Mouse (Mus musculus) heart, adult 2 months (tissue): ENCODE measurements around the gene Emc1. TPM values are rescaled to one million over a fixed set of nuclear protein-coding genes. Genes with fewer than 3 reads are reported as not detected.

ENCODE experiments used
- DNase-seq, 2 experiments: peaks; one replicate each; pipeline ENCODE4 v3.0.0; 2021
- H3K27ac ChIP-seq: fragments of 200-600 bp; 2 replicates; pipeline ENCODE4 v1.8.1; 2022
- H3K27me3 ChIP-seq: fragments of 200-500 bp; 2 replicates; pipeline ENCODE4 v1.6.1; 2012; ENCODE audit warnings: mild to moderate bottlenecking, low read length, inconsistent platforms, mixed read lengths; ENCODE audit not compliant: control insufficient read depth, insufficient read depth
- H3K36me3 ChIP-seq: fragments of 200-500 bp; 2 replicates; pipeline ENCODE4 v1.6.1; 2012; ENCODE audit warnings: low read length, inconsistent platforms; ENCODE audit not compliant: control insufficient read depth, insufficient read depth
- H3K4me1 ChIP-seq: fragments of 200-500 bp; 2 replicates; pipeline ENCODE4 v1.6.1; 2011; ENCODE audit warnings: low read length; ENCODE audit not compliant: control insufficient read depth, insufficient read depth
- H3K4me3 ChIP-seq: fragments of 200-600 bp; 2 replicates; pipeline ENCODE4 v1.8.1; 2022
- H3K79me2 ChIP-seq: fragments of 200-500 bp; replicated peaks from 2 replicates; pipeline ENCODE4 v1.6.1; 2012; ENCODE audit warnings: mild to moderate bottlenecking, inconsistent platforms, low read length, moderate library complexity, mixed read lengths; ENCODE audit not compliant: control insufficient read depth, insufficient read depth
- H3K9ac ChIP-seq: fragments of 200-500 bp; 2 replicates; pipeline ENCODE4 v1.6.1; 2012; ENCODE audit warnings: low read depth, mild to moderate bottlenecking, control low read depth, inconsistent platforms, low read length, mixed read lengths
- CTCF ChIP-seq: fragments of 200-600 bp; IDR thresholded peaks from 2 replicates; pipeline ENCODE4 v1.8.1; 2022; ENCODE audit warnings: antibody characterized with exemption, mild to moderate bottlenecking, moderate library complexity
- EP300 ChIP-seq: fragments of 200-500 bp; IDR thresholded peaks from 2 replicates; pipeline ENCODE4 v1.6.1; 2011; ENCODE audit warnings: low read depth, low read length, control low read depth; ENCODE audit not compliant: insufficient read depth
- POLR2A ChIP-seq: fragments of 200-500 bp; IDR thresholded peaks from 2 replicates; pipeline ENCODE4 v1.6.1; 2011; ENCODE audit warnings: mild to moderate bottlenecking, low read depth, low read length, control low read depth; ENCODE audit not compliant: insufficient read depth
- WGBS: fragments of 180-500 bp; shearing (Covaris S2); methylation state at CpG from one replicate; pipeline ENCODE4 v1.1.7; 2018; 5-methylcytosine and 5-hydroxymethylcytosine counted together
- intact Hi-C: fragments of 180-260 bp; cut with DNase I; formaldehyde crosslinking; loops from one replicate; pipeline ENCODE4 v1.15.1; 2025
- polyA plus RNA-seq: library from polyadenylated mRNA; depleted of rRNA; stranded (reverse); fragments of >200 nt; gene quantifications from 2 replicates; pipeline ENCODE4 v1.2.3, GENCODE M21; 2012
- total RNA-seq, 2 experiments: library from RNA; stranded (reverse); gene quantifications; 2 replicates each; pipeline ENCODE4 v1.2.3; 2021

The Emc1 gene
- total and polyA plus RNA-seq, 3 experiments: 45.5 to 47.5 (median 47.4) TPM

GRCm38 (mm10) chr4:139341556-139342233, 10.7 kb upstream of the Emc1 start:
- no peak overlapping the region for H3K4me3 ChIP-seq
- no peak overlapping the region for H3K27ac ChIP-seq
- no peaks in the 10 kb centered on the region for H3K79me2 ChIP-seq
- 65% methylated on average over 7 of the region's 7 CpGs for WGBS
- intact Hi-C loops: no loop called here
- no peaks in the 10 kb centered on the region for H3K36me3 ChIP-seq
- no peaks in the 10 kb centered on the region for H3K4me1 ChIP-seq
- no peak overlapping the region for H3K9ac ChIP-seq
- DNase-seq: no peak
- H3K27me3 ChIP-seq: no peaks in the 10 kb centered on the region
- TF ChIP-seq EP300 (no peak), CTCF (no peak), POLR2A (no peak)

GRCm38 (mm10) chr4:139343718-139344117, 8.7 kb upstream of the Emc1 start:
- no peak overlapping the region for H3K4me3 ChIP-seq
- no peaks in the 10 kb centered on the region for H3K36me3 ChIP-seq
- H3K27me3 ChIP-seq: no peaks in the 10 kb centered on the region
- no peak for DNase-seq
- TF ChIP-seq CTCF (no peak), POLR2A (no peak), EP300 (no peak)
- 47% methylated on average over 5 of the region's 5 CpGs for WGBS
- H3K27ac ChIP-seq: no peak overlapping the region
- intact Hi-C loops: no loop called here
- H3K79me2 ChIP-seq: no peaks in the 10 kb centered on the region
- H3K9ac ChIP-seq: no peak overlapping the region
- no peaks in the 10 kb centered on the region for H3K4me1 ChIP-seq

- H3K27ac ChIP-seq: no peak overlapping the region
- intact Hi-C loops: no loop called here
- DNase-seq: no peak
- no peaks in the 10 kb centered on the region for H3K27me3 ChIP-seq
- TF ChIP-seq POLR2A (no peak), EP300 (no peak), CTCF (no peak)
- no peak overlapping the region for H3K9ac ChIP-seq
- H3K79me2 ChIP-seq: no peaks in the 10 kb centered on the region
- no peaks in the 10 kb centered on the region for H3K36me3 ChIP-seq
- no peaks in the 10 kb centered on the region for H3K4me1 ChIP-seq
- no peak overlapping the region for H3K4me3 ChIP-seq
- WGBS: 74% methylated on average over 23 of the region's 23 CpGs
Measured at GRCm38 (mm10) chr4:139345416-139346019, 6.9 kb upstream of the Emc1 start.

- Histone ChIP-seq H3K27ac (peak overlapping the region; percentile 99), H3K4me3 (peak overlapping the region; percentile 57), H3K79me2 (peaks cover 5% of the 10 kb centered on the region; the same call in 1 of the 2 replicates), H3K4me1 (peaks cover 8% of the 10 kb centered on the region), H3K36me3 (no peaks in the 10 kb centered on the region), H3K27me3 (no peaks in the 10 kb centered on the region), H3K9ac (peak overlapping the region; percentile 88)
- WGBS: 1% methylated on average over 7 of the region's 7 CpGs
- DNase-seq: no peak
- intact Hi-C loops: loop anchor here (1.0 kb wide), 1 partner anchor 27 kb away; no protein-coding TSS in a partner anchor
- TF ChIP-seq CTCF (no peak), EP300 (no peak), POLR2A (no peak)
Measured at GRCm38 (mm10) chr4:139352832-139353231, 445 bp downstream of the Emc1 start.

- DNase-seq: no peak
- H3K9ac ChIP-seq: no peak overlapping the region
- H3K79me2 ChIP-seq: no peaks in the 10 kb centered on the region
- 92% methylated on average over 3 of the region's 3 CpGs for WGBS
- no peaks in the 10 kb centered on the region for H3K36me3 ChIP-seq
- H3K27me3 ChIP-seq: no peaks in the 10 kb centered on the region
- TF ChIP-seq EP300 (no peak), CTCF (no peak), POLR2A (no peak)
- peaks cover 2% of the 10 kb centered on the region for H3K4me1 ChIP-seq
- intact Hi-C loops: no loop called here
- H3K27ac ChIP-seq: no peak overlapping the region
- no peak overlapping the region for H3K4me3 ChIP-seq
Measured at GRCm38 (mm10) chr4:139357211-139357610, 4.8 kb downstream of the Emc1 start.

- Histone ChIP-seq H3K4me3 (no peak overlapping the region), H3K9ac (no peak overlapping the region), H3K79me2 (no peaks in the 10 kb centered on the region), H3K4me1 (no peaks in the 10 kb centered on the region), H3K27ac (no peak overlapping the region), H3K36me3 (no peaks in the 10 kb centered on the region), H3K27me3 (no peaks in the 10 kb centered on the region)
- intact Hi-C loops: no loop called here
- no peak for DNase-seq
- TF ChIP-seq CTCF: no peak
- TF ChIP-seq EP300: no peak
- TF ChIP-seq POLR2A: no peak
- WGBS: 85% methylated on average over 11 of the region's 11 CpGs
Measured at GRCm38 (mm10) chr4:139360761-139361548, 8.6 kb downstream of the Emc1 start.
